Mouse (Mus musculus) kidney, postnatal 14 days (tissue): Measurements from ENCODE around the gene Xrcc1.
A peak's percentile ranks its signal among the peaks of the same experiment; 100 is the strongest.
"Not testable (repeated sequence)": the region's sequence is repeated elsewhere in the genome, so short reads cannot be mapped to it uniquely, and the experiment has no call there.

Experiments
- DNase-seq: peaks from one replicate; pipeline ENCODE4 v3.0.0; 2022; ENCODE audit warnings: mixed read lengths

The Xrcc1 gene

GRCm38 (mm10) chr7:24546068-24546614 lies at the start of gene Xrcc1, which contains the start of gene Pinlyp:
Gene Xrcc1 (plus strand): TSS chr7:24546289.
Gene Pinlyp (minus strand): TSS chr7:24546118.
- DNase-seq: peak; percentile 23

DNA sequence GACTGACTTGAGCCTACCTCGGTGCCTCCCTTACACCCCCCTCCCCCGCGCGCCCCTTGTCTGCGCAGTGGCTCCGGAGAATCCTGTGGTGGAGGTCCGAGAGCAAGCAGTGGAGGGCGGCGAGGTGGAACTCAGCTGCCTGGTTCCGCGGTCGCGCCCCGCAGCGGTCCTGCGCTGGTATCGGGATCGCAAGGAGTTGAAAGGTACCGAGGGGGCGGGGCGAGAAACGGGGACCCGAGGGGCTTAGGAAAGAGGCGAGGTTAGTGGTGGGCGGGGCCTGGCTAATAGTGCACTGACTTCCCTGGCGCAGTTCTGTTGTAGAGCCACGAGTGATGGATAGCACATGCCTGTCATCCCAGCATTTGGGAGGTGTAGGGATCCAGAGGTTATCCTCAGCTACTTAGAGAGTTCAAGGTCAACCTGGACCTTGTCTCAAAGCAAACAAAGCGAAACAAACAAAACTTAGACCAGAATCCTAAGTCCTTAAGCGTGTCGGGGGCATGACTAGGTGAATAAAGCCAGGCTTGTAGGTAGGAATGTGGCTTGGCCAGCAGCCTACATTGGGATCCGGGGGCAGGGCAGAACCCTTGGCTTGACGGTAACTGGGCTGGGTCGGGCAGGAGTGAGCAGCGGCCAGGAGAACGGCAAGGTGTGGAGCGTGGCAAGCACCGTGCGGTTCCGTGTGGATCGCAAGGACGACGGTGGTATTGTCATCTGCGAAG lies 46.1 kb upstream of the Xrcc1 start:
- peak; percentile 41 for DNase-seq

DNA sequence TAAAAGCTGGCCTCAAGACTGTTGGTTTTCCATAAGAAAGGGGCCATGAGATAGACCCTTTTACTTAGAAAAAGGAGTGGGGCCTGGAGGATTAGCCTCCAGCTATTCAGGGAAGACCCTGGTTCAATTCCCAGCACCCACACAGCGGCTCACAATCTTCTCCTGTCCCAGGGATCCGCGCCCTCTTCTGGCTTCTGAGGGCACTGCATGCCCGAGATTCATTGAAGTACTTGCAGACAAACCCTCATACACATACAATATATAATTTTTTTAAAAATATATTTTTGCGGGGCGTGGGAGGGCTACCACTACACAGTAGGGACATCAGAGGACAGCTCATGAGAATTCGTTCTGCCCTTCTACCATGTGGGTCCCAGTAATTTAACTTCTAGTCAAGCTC lies 45.2 kb upstream of the Xrcc1 start:
- DNase-seq: peak; percentile 25

DNA sequence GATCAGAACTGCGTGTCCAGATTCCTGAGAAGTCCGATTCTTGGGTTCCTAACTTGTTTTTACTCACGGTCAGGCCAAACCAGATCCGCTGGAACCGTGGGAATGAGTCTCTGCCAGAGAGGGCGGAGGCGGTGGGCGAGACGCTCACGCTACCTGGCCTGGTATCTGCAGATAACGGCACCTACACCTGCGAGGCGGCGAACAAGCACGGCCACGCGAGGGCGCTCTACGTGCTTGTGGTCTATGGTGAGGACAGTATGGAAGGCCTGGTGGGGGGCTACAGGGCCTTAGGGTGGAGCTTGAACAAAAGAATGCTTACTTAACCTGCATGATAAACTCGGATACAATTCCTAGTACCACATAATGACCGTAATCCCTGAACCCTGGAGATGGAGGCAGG lies 44.6 kb upstream of the Xrcc1 start:
- peak; percentile 34 for DNase-seq

- DNase-seq: no peak
Measured at GRCm38 (mm10) chr7:24504004-24504403, 42.1 kb upstream of the Xrcc1 start.

GRCm38 (mm10) chr7:24504868-24505267 lies 41.2 kb upstream of the Xrcc1 start:
- no peak for DNase-seq

- no peak for DNase-seq
Measured at GRCm38 (mm10) chr7:24505447-24506064, 40.5 kb upstream of the Xrcc1 start.

DNA sequence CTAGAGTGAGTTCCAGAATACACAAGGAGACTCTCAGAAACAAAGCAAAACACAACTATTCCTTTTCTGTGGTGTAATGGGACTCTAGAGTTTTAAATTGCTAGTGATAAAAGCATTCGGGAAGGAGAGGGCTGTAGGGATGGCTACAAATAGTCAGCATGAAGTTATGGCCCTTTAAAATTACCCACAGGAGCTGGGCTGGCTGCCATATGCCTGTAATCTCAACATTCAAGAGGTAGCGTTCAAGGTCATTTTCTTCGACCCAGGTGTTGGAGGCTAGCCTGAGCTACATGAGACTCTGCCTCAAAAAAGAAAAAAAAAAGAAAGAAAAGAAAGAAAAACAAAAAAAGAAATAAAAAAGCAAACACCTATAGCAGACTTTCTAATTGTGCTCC lies 40.0 kb upstream of the Xrcc1 start:
- peak; percentile 31 for DNase-seq

GRCm38 (mm10) chr7:24506476-24506837 lies 39.6 kb upstream of the Xrcc1 start:
- DNase-seq: peak; percentile 67

DNA sequence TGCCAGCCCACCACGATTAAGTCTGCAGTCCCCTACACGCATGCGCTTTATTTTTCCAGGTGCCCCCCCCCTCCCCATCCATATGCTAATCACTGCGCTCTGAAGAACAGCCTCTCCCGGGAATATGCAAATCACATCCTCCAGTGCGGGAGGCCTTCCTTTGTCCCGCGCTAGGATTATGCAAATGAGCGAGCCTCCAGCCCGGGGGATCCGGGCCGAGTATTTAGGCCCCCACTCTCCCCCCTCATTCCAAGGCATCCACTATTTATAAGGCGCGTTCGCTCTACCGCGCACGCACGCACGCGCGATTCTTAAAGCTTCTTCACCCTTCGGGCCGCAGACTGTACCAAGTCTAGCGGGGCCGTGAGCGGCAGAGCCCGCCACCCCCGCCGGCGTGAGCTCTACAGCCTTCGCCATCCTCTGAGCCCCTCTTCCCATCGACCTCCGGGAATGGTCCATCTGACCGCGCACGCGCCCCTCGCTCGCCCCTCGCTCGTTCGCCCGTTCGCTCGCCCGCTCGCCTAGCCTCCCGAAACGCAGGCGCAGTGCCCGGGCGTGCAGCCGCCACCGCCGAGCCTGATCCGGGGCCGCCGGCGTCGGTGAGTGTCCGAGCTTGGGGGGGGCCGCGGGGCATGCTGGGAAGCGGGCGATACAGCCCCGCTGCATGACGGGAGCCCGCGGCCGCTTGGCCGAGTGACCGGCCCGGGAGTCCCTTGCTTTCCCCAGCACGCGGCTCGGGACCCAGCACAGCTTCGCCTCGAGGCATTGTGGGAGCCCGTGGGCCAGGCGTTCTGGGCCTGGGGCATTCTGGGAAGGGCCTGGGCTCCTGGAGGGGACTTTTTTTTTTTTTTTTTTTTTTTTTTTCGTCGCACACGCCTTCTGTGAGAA lies 39.0 kb upstream of the Xrcc1 start, which contains the start of gene Zfp428:
TSS of gene Zfp428 (plus strand) at position 169 of the 888 bp plus-strand sequence.
- peak; percentile 93 for DNase-seq

DNA sequence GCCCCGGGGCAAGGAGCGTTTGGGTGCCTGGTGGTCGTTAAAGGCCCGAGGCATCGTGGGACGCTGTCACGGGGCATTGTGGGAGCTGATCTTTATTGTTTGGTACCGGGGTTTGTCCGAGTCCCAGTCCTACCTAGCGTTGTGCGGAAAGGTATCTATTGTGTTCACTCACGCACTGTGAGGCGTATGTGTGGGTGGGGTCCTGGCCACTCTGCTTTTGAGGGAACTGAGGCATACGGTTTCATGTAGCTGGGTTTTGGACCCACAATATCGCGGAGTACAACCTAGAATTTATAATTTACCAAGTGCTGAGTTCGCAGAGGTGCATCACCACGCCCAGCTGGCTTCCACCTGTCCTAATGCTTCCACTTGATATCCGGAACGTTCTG lies 38.4 kb upstream of the Xrcc1 start:
- DNase-seq: no peak

DNA sequence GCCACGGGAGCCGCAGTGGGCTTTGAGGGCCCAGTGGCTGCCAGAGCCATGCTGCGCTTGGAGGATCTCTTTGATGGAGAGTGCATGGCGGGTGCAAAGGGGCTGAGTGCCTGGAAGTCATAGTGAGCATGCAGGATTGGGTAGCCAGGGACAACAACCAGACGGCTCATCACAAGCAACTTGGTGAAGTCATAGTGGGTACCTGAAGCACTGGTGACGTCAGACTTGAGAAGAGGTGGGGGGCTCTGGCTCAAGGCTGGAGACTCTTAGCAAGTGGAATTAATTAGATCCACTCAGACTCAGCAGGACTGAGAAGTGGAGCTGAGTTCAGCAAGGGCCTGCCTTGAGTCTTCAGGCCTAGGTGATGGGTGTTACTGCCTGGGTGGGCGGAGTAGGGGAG lies 33.7 kb upstream of the Xrcc1 start, which contains the start of gene AC161166.1:
TSS of gene AC161166.1 (minus strand) at position 101 of the 400 bp plus-strand sequence.
- DNase-seq: no peak

DNA sequence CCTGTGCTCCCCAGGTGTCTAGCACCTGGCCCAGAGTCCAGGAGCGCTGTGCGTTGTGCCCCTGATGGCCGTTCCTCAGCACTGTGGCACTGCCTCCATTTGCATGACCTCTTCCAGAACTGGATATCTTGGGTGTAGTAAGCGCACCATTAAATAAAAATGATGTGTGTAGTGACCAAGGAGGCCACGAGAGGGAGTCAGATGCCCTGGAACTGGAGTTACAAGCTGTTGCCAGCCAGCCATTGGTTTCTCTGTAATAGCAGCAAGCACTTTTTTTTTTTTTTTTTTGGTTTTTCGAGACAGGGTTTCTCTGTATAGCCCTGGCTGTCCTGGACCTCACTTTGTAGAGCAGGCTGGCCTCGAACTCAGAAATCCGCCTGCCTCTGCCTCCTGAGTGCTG lies 29.8 kb upstream of the Xrcc1 start:
- DNase-seq: not testable (repeated sequence)

DNA sequence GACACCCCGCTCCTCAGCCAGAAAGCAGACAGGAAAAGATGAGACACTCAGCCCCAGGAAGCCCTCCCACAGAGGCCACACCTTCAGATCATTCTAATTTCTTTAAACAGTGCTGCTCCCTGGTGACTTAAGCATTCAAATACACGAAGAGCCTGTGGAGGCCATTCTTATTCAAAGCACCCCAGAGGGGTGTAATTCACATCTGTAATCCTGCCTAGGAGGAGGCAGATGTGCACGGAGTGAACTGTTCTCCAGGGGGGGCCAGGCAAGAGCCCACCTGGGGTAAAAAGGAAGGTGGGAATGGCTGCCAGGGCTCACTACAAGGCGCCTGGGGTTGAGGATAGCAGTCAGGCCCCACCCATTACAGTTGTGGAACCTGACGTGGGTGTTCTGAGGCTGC lies 29.0 kb upstream of the Xrcc1 start:
- no peak for DNase-seq

- no peak for DNase-seq
Measured at GRCm38 (mm10) chr7:24517654-24518053, 28.4 kb upstream of the Xrcc1 start.

DNA sequence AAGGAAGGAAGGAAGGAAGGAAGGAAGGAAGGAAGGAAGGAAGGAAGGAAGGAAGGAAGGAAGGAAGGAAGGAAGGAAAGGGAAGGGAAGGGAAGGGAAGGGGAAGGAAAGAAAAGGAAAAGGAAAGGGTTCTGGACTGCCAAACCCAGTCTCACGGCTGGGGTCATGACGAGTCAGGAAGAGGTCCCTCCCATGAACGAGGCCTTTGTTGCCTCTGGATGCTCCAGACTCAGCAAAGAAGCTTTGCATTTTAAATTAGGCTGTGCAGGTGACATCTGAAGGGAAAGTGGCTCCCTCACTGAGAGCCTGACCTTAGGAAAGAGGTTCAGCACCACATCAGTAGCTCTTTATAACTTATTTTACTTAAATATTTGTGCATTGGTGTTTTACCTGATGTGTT lies 27.0 kb upstream of the Xrcc1 start:
- DNase-seq: no peak

DNA sequence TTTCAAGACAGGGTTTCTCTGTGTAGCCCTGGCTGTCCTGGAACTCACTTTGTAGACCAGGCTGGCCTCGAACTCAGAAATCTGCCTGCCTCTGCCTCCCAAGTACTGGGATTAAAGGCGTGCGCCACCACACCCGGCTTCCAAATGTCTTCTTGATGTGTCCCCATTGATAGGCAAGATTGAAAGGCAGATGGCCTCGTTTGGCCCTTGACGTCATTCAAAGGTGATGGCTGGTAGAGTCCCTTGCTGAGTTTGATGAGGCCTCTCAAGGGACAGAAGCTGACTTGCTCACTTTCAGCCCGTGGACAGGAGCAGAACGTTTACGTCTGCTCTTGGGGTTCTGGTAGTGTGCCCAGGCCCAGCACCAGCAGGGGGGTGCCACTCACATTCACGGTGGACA lies 26.0 kb upstream of the Xrcc1 start:
- DNase-seq: not testable (repeated sequence)

- no peak for DNase-seq
Measured at GRCm38 (mm10) chr7:24522805-24523204, 23.3 kb upstream of the Xrcc1 start.

DNA sequence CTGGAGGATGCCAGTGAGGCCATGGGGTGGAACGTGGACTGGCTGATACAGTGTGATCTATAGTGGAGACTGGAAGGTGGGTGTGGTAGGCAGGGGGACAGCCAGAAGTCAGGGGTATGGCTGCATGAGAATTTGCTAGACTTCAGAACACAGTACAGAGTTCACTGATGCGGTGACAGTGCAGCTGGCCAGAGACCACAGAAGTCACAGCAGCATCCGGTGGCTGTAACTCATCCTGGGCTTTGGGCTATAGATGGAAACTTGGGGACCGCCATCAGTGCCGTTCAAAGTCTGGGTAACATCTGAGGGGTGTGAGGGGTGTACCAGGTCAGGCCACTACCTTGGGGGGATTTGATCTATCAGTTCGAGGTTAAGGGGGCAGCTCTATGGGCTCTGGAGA lies 22.4 kb upstream of the Xrcc1 start:
- DNase-seq: no peak

GRCm38 (mm10) chr7:24524978-24525377 lies 21.1 kb upstream of the Xrcc1 start:
- no peak for DNase-seq

- no peak for DNase-seq
Measured at GRCm38 (mm10) chr7:24525686-24526420, 20.2 kb upstream of the Xrcc1 start.

DNA sequence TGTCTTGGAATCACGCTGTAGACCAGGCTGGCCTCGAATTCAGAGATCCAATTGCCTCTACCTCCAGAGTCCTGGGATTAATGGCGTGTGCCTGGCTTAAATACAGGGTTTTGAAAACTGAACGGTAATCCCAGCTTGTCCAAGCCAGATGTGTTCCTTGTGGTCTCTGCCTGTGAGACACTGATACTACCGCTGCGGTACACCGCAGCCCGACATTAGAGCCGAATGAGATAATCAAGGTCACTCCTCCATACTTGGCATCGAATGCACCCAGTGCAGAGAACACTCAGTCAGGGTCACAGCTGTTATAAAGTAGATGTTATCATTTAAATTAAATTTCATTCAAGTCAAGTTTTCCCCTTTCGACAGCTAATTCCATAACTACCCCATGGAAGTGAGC lies 17.2 kb upstream of the Xrcc1 start:
- DNase-seq: no peak
